Mouse (Mus musculus) left cerebral cortex, adult 2 months (tissue): ENCODE measurements at regions not wholly inside any gene's neighbourhood (a gene's known extent, or its start where the extent isn't known, plus 50 kb on each side); places are given as distances from the start of the nearest gene placed in this dataset.

ENCODE experiments used
- DNase-seq, 2 experiments: peaks; one replicate each; pipeline ENCODE4 v3.0.0; 2021 to 2022; ENCODE audit warnings: low spot score in 2 of 2, mixed read lengths in 1 of 2; ENCODE audit errors: extremely low spot score in 1 of 2
- H3K27ac ChIP-seq: fragments of 200-600 bp; 2 replicates; pipeline ENCODE4 v1.8.1; 2022
- H3K4me3 ChIP-seq: fragments of 200-600 bp; 2 replicates; pipeline ENCODE4 v1.8.1; 2022
- CTCF ChIP-seq: fragments of 200-600 bp; IDR thresholded peaks from 2 replicates; pipeline ENCODE4 v1.8.1; 2022; ENCODE audit warnings: antibody characterized with exemption, mild to moderate bottlenecking, moderate library complexity
- intact Hi-C: fragments of 180-260 bp; cut with DNase I; formaldehyde crosslinking; loops from one replicate; pipeline ENCODE4 v1.15.1; 2025

GRCm38 (mm10) chr1:121154616-121155015, 177.8 kb downstream of the Insig2 start:
- no peak for TF ChIP-seq CTCF
- no peak for DNase-seq
- intact Hi-C loops = no loop called here
- no peak overlapping the region for H3K4me3 ChIP-seq
- H3K27ac ChIP-seq = no peak overlapping the region

GRCm38 (mm10) chr1:121168651-121169050, 163.7 kb downstream of the Insig2 start:
- H3K27ac ChIP-seq = no peak overlapping the region
- no peak for DNase-seq
- TF ChIP-seq CTCF = no peak
- H3K4me3 ChIP-seq = no peak overlapping the region
- intact Hi-C loops = no loop called here

- TF ChIP-seq CTCF = no peak
- no peak for DNase-seq
- intact Hi-C loops = no loop called here
- H3K4me3 ChIP-seq = no peak overlapping the region
- no peak overlapping the region for H3K27ac ChIP-seq
These were observed 155.8 kb downstream of the Insig2 start for GRCm38 (mm10) chr1:121176541-121176940.

- DNase-seq = no peak
- no peak overlapping the region for H3K27ac ChIP-seq
- H3K4me3 ChIP-seq = no peak overlapping the region
- intact Hi-C loops = no loop called here
- no peak for TF ChIP-seq CTCF
These were observed 155.1 kb downstream of the Insig2 start for GRCm38 (mm10) chr1:121177136-121177907.

GRCm38 (mm10) chr1:121177908-121178311, 154.5 kb downstream of the Insig2 start:
- intact Hi-C loops = no loop called here
- no peak for DNase-seq
- Histone ChIP-seq H3K27ac (no peak overlapping the region), H3K4me3 (no peak overlapping the region)
- no peak for TF ChIP-seq CTCF

GRCm38 (mm10) chr1:121178611-121179245, 153.7 kb downstream of the Insig2 start:
- no peak for TF ChIP-seq CTCF
- intact Hi-C loops = no loop called here
- Histone ChIP-seq H3K4me3 (no peak overlapping the region), H3K27ac (no peak overlapping the region)
- DNase-seq = no peak

- H3K27ac ChIP-seq = no peak overlapping the region
- TF ChIP-seq CTCF = peak; percentile 71
- intact Hi-C loops = loop anchor here (1.0 to 10.0 kb wide), 3 partner anchors 214 to 594 kb away; no protein-coding TSS in a partner anchor
- H3K4me3 ChIP-seq = no peak overlapping the region
- DNase-seq = peak; percentile 81 to 82
These were observed 151.9 kb downstream of the Insig2 start for GRCm38 (mm10) chr1:121180273-121181030.

- DNase-seq = no peak
- no peak overlapping the region for H3K4me3 ChIP-seq
- H3K27ac ChIP-seq = no peak overlapping the region
- intact Hi-C loops = loop anchor here (10.0 kb wide), 1 partner anchor 206 kb away; no protein-coding TSS in a partner anchor
- no peak; the same call in 1 of the 2 replicates for TF ChIP-seq CTCF
These were observed 143.5 kb downstream of the Insig2 start for GRCm38 (mm10) chr1:121188895-121189294.

- intact Hi-C loops = no loop called here
- TF ChIP-seq CTCF = no peak
- DNase-seq = no peak
- H3K27ac ChIP-seq = no peak overlapping the region
- H3K4me3 ChIP-seq = no peak overlapping the region
These were observed 137.6 kb downstream of the Insig2 start for GRCm38 (mm10) chr1:121194800-121195199.

GRCm38 (mm10) chr1:121215843-121216242, 116.5 kb downstream of the Insig2 start:
- intact Hi-C loops = loop anchor here (1.0 kb wide), 1 partner anchor 632 kb away; no protein-coding TSS in a partner anchor
- Histone ChIP-seq H3K4me3 (no peak overlapping the region), H3K27ac (no peak overlapping the region)
- peak; percentile 67 for TF ChIP-seq CTCF
- DNase-seq = peak in 1 of 2 experiments; percentile 17

GRCm38 (mm10) chr1:121224250-121224649, 108.1 kb downstream of the Insig2 start:
- intact Hi-C loops = no loop called here
- TF ChIP-seq CTCF = no peak
- DNase-seq = no peak

More at GRCm38 (mm10) chr1:121224250-121224649, 108.1 kb downstream of the Insig2 start:
- Histone ChIP-seq H3K4me3 (no peak overlapping the region), H3K27ac (no peak overlapping the region)
